Mouse (Mus musculus): ENCODE data around the gene Kcnf1.

Gene Kcnf1

DNA sequence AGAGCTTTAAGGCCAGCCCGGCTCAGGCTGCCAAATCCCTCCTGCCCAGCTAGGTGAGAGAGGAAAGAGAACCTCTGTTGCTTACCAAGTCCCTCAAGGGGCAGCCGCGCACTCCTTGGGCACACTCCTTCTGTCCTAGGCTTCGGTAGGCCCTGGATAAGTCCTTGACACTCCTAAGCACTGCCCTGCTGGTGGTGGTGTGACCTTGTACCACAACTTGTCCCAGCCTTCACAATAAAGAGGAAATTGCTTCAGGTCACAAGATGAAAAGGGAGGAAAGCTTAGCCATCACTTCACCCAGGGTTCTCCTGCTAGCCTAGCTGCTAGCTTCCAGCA, at the start of gene Kcnf1:
Gene Kcnf1, minus strand, starts transcription at position 132 of the 336 bp plus-strand sequence.
- DNase-seq (ENCODE audit: low read depth, low spot score): no peak

DNA sequence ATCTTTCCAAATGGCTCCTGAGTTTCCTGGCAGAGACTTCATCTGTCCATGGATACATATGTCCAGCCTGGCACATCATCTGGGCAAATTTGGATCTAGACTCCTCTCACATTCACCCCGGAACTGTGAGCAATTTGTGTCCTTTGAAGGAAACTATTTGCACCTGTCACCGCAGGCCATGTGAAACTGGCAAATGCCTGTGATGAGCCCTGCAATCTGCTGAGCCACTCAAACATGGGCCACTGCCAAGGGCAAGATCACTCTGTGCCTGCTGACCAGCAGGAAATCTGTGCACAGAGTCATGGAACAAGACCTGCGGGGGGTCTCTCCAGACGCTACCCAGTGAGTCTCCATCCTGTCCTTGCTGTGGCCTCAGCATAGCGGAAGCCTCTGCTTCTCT, 48.3 kb upstream of the Kcnf1 start:
- no peak for DNase-seq (ENCODE audit: low read depth, low spot score)

DNA sequence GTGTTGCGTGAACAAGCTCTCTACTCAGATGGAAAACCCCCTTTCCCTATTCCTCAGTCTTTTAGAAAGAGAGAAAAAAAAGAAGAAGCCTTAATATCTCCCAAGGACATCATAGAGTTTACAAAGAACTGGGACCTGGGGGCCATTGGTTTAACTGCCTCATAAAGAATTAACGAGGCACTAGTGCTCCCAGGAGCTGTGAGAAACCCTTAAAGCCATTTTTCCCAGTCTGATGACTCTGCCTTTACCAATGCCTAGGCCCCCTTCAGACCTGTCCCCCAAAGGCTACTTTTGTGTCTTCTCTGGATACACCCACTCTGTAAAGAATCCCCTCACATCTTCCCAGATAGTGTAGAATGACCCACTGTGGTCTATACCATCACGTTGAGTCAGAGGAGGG, 46.4 kb upstream of the Kcnf1 start:
- no peak for DNase-seq (ENCODE audit: low read depth, low spot score)

DNA sequence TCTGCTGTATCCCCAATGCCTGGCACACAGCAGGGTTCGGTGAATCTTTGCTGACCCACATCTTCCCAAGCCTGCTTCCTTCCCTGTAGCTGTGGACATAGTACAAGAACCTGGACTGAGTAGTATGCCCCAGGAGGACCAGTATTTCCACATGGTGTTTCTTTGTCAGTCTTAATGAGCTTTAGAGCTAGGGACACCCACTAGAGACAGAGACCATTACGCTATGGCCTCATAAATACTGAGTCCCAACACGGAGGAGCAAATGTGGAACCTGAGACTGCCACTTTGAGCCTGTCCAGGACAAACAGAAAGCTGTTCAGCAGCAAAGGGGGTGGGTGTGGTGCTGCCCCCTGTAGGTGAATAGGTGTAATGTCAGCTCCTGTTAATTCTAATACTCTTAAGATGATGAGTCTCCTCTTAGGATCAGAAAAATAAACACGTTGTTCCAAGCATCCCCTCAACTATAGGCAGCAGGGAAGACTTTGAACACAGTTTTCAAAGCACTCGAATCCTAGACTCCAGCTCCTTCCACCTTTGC, 45.3 kb upstream of the Kcnf1 start:
- no peak for DNase-seq (ENCODE audit: low read depth, low spot score)

DNA sequence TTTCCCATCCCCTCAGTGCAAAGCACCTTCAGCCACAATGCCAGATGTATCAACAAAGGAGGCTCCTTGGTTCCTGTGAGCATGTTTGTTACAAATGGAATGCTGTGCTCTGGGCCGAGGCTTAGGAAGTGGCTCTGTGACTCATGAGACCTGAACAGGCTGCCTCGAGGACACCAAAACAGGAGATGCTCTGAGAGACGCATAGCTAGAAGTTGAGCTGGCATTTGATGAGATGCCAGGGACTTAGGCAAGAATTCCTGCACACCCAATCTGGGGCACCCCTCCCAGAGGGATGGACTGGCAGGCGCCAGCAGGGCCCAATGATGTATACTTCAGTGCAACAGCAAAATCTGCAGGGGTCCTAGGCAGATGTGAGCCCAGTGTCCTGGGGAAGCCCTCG, 43.9 kb upstream of the Kcnf1 start:
- no peak for DNase-seq (ENCODE audit: low read depth, low spot score)

DNA sequence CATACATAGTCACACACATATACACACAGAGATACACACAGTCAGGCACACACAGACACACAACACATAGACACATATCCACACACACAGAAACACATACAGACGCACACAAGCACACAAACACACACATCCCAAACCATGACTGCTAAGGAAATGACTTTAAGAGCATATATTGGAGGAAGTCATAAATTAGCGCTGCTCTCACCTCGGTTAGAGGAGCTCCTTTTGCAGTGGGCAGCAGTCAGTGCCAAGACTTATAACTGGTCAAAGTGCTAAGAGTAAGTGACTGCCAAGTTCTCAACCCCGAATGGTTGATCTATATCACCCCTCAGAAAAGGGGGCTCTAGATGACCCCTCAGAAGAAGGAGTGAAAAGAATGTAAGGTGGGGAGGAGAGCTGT, 42.4 kb upstream of the Kcnf1 start:
- no peak for DNase-seq (ENCODE audit: low read depth, low spot score)

DNA sequence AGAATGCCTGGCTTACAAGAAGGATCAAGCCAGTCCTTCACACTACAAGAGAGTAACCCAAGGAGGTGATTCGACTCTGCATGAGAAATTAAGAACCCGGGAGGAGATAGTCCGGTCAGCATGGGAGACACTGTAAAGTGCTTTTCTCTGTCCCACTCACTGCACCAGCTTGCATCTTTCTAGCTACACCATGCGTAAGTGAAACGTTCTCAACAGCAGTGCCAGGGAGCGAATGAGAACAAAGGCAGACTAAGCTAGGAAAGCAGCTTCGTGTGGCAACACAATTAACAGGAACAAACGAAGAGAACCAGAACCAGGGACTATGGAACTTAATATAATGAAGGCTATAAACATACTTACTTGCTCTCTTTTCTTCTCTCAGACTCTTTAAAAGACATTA, 41.7 kb upstream of the Kcnf1 start:
- DNase-seq (ENCODE audit: low read depth, low spot score): no peak

DNA sequence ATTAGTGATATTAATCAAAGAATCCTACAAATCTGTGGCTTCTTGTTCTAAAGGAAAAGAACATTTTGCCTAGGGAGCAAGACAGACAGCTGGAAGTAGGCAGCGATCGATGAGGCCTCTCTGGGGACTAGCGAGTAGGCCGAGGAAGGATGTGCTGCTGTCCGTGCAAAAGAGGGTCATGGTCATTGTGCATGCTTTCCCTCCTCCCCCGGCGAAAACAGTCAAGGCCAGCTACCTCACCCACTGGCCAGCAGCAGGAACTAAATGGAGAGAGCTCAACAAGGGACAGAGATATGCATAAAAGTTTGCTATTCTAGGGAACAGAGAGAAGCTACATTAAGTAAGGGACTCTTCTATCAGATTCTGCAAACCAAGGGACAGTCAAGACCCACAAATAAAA, 39.1 kb upstream of the Kcnf1 start:
- DNase-seq (ENCODE audit: low read depth, low spot score): no peak

DNA sequence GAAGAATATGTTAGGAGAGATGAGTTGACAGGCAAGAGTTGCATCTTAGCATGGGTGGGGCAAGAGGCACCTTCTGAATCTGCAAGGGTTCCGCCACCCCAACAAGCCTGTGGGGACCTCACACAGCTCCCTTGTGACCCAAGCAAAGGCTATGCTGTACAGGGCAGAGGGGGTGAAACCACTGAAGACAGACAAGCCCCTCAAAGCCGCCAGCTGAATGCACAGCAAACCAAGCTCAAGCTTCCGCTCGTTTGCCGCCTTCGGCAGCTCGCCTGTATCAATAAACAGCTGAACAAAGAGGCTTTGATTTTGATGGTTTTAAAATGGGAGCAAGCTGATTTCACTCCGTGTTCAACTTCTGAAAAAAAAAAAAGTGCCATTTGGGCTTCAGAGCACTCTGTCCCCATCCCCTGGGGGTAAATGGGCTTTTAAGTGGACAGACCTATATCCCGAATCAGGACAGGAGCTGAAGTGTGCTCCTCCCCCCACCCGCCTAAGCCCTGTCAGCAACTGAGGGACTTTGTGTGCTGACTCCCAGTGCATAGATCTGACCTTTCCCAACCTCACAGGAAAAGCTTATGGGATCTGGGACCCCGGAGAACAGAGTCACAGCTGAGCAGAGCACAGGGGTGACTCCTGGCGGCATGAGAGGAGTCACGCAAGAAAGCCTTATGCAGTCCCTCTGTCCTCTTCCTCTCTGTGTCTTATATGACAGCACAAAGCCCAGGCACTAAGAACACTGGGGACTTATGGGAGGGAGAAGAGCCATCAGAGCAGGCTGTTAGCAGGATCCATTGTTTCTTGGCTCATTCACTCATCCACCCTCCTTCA, 26.0 kb upstream of the Kcnf1 start:
- no peak for DNase-seq (ENCODE audit: low read depth, low spot score)

DNA sequence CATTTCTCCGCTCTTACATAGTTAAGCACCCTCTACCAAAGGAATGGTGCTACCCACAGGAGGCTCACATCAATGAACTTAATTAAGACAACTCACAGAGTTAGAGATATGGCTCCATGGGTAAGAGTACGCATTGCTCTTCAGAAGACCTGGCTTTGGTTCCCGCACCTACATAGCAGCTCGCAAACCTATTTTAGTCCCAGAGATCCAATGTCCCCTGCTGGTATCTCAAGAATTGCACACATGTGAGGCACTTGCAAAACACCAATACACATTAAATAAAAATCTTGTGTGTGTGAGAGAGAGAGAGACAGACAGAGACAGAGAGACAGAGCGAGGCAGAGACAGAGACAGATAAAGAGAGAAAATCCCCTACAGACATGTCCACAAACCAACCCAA, 21.9 kb upstream of the Kcnf1 start:
- no peak for DNase-seq (ENCODE audit: low read depth, low spot score)

DNA sequence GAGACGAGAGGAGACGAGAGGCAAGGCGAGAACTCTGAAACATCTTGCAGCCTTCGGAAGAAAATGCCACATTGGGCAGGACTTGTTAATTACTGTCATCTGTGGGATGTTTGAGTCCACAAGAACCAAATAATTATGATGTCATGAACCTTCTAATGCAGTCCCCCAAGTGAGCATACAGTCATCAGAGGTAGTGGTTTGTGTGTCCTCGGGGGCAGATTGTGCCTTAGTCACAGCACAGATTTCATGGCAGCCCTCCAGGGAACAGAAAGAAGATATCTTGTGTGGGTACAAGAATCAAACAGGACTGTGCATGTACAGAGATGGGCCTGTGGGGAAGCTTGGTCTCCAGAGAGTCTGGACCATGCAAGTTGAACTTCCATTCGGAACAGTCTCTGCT, 17.5 kb upstream of the Kcnf1 start:
- no peak for DNase-seq (ENCODE audit: low read depth, low spot score)

DNA sequence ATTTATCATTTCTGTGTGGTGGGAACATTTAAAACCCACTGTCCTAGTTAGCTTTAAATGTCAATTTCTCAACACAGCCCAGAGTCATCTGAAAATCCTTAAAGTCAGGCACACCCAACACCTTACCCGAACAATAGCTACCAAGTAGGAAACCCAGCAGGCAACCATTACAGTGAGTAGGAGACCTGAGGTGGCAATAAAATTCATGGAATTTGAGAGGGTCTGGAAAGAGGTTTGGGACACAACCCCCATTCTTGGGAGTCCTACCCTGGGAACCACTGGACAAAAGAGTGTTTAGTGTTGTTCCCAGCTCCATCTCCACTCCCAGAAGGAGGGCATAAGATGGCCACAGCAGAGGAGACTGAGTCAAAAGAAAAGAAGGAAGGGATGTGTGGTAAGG, 16.6 kb upstream of the Kcnf1 start:
- no peak for DNase-seq (ENCODE audit: low read depth, low spot score)

DNA sequence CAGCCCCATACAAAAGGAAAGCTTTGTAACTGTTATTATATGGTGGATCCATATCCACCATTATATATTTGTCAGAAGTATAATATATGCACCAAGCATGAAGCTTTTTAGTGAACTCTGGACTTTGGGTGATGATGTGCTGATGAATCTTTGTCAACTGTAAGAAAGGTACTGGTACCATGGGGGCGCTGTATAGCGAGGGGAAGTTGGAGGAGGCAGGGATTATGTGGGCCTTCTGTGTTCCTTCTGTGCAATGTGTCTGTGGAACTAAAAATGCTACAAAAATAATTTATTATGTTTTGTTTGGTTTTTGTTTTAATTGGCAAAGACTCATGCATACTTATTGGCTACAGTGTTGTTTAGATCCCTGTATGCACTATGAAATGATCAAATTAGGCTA, 16.2 kb upstream of the Kcnf1 start:
- DNase-seq (ENCODE audit: low read depth, low spot score): no peak

DNA sequence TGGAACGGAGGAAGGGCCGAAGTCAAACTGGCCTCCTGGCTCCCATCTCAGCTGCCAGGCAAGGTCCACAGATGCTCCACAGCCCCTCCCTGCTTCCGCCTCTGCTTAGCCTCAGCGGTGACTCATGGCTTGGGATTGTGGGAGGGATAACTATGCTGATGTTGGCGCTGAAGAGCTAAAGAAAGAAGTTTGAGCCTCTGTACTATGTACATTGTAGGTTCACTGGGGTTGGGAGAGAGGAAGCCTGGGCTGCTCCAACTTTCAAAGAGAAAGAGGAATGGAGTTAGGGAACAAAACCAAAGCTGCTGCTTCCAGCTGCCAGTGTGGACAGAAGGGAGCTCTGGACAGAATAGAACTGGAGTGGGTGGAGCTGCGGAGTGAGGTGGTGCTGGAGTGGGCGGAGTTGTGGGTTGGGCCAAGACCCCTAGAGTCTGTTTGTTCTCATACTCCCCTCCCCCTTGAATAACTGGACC, 7.7 kb upstream of the Kcnf1 start:
- DNase-seq (ENCODE audit: low read depth, low spot score): no peak

DNA sequence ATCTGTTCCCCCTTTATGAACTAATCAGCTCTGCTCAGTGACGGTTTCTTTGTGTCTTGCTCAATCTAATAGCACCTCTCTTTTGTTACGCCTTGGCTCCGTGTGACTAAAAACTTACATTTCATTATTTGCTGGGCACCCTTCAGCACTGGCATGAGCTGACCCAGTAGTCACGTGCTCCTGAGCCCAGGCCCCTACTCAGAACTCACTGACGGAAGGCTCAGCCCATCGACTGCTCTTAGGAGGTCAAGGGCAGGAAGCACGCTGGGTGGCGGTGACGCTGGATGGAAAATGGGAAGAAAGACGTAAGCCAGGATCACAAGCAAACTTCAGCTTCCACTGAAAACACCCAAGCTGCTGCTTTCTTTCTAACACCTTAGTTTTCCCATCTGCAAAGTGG, 7.1 kb upstream of the Kcnf1 start:
- DNase-seq (ENCODE audit: low read depth, low spot score): no peak

DNA sequence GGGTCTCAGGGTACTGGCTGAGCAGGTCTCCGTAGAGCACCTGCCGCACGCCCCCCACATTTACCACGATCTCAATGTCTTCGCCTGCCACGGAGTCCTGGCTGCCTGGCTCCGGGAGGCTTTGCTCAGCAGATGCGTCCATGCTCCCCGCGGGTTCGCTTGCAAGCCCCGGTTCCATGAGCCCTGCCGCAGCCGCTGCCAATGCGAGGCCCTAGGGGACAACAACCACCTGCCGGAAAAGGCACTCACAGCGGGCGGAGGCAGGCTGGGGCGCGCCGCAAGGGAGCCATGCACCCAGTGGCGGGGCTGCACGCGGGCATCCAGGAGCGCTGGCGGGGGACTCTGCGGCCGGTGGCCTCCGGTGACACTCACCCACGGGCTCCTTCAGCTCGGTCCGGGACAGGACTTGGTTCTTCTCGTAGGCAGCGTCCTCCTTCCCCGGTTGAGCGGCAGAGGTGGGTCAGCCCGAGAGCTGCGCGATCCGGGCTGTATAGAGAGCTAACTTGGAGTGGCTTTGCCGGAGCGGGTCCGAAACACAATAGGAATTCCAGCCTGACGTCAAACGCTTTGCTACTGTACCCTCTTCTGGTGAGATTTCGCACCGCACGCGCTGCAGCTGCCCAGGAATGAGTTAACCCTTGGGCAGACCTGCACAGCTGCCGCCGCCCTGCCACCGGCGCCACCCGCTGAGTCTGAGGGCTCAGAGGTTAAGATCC, 489 bp downstream of the Kcnf1 start:
- DNase-seq (ENCODE audit: low read depth, low spot score): peak; percentile 44

DNA sequence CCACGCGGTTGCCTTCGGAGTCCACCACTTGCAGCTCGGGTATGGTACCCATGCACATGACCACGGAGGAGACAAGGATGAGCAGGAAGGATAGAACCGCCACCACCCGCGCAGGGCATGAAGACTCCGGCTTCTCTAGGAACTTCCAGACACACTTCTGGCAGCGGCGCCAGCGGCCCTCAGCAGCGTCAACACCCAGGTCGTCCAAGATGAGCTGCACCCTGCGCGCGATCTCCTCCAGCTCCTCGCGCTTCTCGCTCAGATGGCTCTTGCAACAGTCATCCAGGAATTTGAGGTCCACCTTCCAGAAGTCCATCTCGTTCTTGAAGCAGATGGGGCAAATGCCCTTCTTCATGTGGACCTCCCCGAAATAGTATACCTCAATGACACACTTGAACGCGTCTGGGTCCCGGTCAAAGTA, 1.1 kb downstream of the Kcnf1 start:
- no peak for DNase-seq (ENCODE audit: low read depth, low spot score)

DNA sequence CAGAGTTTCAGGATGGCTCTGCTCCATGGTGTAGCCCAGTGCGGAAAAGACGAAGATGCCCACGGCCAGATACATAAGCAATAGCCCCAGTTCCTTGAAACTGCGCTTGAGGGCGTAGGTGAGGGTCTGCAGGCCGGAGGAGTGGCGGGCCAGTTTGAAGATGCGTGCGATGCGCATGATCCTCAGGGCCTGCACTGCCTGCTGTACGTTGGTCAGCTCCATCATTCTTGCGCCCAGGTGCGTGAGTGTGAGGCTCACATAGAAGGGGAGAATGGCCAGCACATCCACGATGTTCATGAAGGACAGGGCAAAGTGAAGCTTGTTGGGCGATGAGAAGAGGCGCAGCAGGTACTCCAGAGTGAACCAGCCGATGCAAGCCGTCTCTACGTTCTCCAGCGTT, 1.6 kb downstream of the Kcnf1 start:
- DNase-seq (ENCODE audit: low read depth, low spot score): no peak

DNA sequence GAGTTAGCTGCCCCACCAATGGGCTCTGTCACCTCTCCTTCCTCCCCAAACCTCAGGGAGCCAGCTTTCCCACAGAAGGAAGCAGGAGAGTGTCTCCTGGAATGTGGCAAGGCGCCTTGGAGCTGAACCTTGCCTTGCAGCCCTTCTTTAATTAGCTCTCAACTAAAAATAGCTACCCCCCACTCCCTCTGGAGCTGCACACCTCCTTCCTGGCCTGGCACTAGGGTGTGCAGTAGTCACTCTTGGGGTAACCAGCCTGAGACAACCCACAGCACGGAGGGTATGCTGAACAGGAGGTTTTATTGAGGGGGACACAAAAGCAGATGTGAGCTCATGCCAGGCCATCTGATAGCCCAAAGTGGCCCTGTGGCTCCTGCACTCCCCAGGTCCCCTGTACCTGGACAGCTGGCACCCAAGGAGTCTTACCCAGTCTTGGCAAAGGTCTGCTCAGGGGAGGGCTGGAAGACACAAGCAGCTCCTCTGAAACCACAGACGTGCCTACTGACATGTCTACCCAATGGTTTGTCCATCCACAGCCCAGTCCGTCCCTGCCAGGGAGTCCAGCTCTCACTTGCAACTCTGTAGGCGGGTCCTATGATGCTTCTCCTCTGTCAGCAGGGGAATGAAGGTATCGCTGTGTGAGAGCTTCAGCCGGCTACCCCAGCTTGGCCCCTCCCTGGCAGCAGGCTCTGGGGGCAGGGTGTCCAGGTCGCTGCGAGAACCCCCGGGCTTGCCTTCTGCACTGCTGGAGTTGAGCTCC, 2.4 kb downstream of the Kcnf1 start:
- no peak for DNase-seq (ENCODE audit: low read depth, low spot score)

DNA sequence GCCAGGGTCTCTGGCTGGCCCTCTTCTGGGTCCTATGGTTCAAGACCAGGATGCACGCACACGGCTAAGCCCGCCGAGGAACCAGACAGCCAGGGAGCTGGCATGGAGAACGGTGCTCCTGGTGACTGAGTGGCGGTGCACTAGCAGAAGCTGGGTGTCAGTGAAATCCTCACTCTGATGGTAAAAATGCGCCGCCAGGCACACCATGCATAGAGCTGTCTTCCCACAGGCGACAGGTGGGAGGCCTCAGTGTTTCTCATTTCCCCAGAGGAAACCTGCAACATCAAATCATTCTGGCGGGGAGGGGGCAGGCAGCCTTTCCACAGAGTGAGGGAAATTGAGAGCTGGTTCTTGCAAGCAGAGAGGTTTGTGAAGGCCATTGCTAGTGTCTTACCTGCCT, 6.3 kb downstream of the Kcnf1 start:
- no peak for DNase-seq (ENCODE audit: low read depth, low spot score)

DNA sequence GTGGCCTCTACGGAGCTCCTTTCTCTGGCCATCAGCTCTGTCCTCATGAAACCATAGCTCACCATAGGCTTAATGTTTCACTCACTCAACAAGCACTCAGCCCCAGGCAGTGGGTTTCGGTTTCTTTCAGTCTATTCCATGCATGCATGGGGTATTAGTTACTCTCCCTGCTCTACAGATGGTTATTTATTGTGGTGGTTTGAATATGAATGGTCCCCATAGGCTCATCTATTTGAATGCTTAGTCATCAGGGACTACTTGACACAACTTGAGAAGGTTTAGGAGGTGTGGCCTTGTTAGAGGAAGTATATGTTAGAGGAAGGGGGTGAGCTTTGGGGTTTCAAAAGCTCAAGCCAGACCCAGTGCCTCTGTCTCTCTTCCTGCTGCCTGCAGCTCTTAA, 10.6 kb downstream of the Kcnf1 start:
- no peak for DNase-seq (ENCODE audit: low read depth, low spot score)

DNA sequence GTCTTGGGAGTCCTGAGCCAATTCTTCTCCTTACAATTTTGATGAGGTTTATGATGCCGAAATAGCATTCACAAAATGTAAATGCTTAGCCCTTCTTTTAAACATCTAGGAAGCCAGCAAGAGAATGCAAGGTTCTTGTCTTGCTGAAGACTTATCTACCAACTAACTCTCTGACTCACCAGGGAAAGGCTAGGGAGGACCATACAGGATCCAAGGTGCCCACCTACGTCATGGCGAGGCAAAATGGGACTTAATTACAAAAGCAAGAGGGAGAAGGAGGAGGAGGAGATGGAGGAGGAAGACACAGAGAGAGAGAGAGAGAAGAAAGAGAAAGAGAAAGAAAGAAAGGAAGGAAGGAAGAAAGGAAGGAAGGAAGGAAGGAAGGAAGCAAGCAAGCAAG, 12.7 kb downstream of the Kcnf1 start:
- no peak for DNase-seq (ENCODE audit: low read depth, low spot score)

Measured in retina, postnatal 7 days (tissue).